Mouse (Mus musculus): Measurements from ENCODE around the gene Lmbrd1.
"Not testable (repeated sequence)": the region's sequence is repeated elsewhere in the genome, so short reads cannot be mapped to it uniquely, and the experiment has no call there.

The Lmbrd1 gene

DNA sequence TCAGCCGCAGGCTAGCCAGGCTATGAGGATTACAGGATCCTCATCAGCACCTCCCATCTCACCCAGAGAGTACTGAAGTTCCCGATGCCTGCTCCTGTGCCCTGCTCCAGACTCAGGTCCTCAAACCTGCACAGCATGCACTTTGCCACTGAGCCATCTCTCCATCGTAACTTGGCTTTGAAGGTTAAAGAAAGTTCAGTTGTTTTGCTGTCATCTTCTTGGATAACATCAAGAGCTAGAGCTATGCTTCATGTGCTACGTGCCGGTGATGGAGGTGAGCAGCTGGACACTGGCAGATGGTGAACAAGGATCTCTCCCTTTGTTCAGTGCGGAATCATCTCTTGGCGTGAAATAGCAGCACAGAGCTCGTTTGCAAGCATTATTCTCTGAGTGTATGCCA, 80.1 kb downstream of the Lmbrd1 start:
- no peaks in the 10 kb centered on the region for H3K27me3 ChIP-seq (ENCODE audit: control insufficient read depth, insufficient read depth, low read length, poor library complexity, severe bottlenecking)

DNA sequence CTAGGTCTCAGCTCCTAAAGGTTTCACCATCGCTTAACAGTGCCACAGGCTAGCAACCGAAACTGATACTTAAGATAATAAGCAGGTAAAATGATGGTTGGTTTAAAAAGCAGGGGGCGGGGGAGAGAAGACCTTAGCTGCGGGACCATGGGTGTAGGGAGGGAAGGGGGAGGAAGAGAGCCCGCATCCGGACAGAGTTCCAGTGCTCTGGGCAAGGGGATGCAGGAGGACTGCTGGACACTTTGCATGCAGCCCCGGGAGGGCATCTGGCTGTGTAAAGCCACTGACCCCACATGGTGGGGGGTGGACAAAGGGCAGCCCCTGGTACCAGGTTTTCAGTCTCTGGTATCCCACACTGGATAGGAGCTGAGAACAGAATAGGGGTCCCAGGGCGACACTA, 88.0 kb downstream of the Lmbrd1 start:
- no peak for DNase-seq (ENCODE audit: low read depth, low spot score)
- H3K36me3 ChIP-seq (ENCODE audit: control insufficient read depth, insufficient read depth, low read length, poor library complexity, severe bottlenecking), result peaks cover 15% of the 10 kb centered on the region
- H3K27me3 ChIP-seq (ENCODE audit: control insufficient read depth, insufficient read depth, low read length, poor library complexity, severe bottlenecking), result no peaks in the 10 kb centered on the region

More for the DNA sequence above, 80.1 kb downstream of the Lmbrd1 start:
- H3K36me3 ChIP-seq (ENCODE audit: control insufficient read depth, insufficient read depth, low read length, poor library complexity, severe bottlenecking), result peaks cover 18% of the 10 kb centered on the region
- DNase-seq (ENCODE audit: low read depth, low spot score), result no peak

DNA sequence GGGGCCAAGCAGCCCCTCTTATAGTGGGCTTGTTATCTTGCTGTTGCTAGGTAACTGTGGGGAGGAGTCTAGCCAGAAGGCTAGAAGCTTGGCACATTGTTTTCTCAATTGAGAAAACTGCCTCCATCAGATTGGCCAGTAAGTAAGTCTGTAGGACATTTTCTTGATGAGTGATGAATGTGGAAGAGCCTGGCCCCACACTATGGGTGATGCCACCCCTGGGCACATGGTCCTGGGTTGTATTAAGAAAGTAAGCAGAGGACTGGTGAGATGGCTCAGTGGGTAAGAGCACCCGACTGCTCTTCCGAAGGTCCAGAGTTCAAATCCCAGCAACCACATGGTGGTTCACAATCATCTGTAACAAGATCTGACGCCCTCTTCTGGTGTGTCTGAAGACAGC, 88.8 kb downstream of the Lmbrd1 start:
- peaks cover 15% of the 10 kb centered on the region for H3K36me3 ChIP-seq (ENCODE audit: control insufficient read depth, insufficient read depth, low read length, poor library complexity, severe bottlenecking)
- not testable (repeated sequence) for H3K27me3 ChIP-seq (ENCODE audit: control insufficient read depth, insufficient read depth, low read length, poor library complexity, severe bottlenecking); DNase-seq (ENCODE audit: low read depth, low spot score)

DNA sequence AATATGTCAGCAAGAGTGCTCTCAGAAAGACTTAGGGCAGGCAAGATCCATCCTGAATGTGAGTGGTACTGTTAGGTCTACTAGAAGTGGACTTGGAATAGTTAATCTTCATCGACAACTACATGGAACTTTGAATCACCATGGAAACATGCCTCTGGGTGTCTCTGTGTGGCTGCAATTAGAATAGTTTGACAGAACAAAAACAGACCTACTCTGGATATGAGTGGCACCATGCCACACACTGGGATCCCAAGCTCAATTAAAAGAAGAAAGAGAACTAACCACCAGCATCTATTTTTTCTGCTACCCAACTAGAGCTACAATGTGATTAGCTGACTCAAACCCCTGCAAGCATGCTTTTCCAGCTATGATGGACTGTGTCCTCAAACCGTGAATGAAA, 95.2 kb downstream of the Lmbrd1 start:
- no peak for DNase-seq (ENCODE audit: low read depth, low spot score)
- Histone ChIP-seq H3K27me3 (ENCODE audit: control insufficient read depth, insufficient read depth, low read length, poor library complexity, severe bottlenecking) (no peaks in the 10 kb centered on the region), H3K36me3 (ENCODE audit: control insufficient read depth, insufficient read depth, low read length, poor library complexity, severe bottlenecking) (peaks cover 2% of the 10 kb centered on the region; the same call in 1 of the 2 replicates)

DNA sequence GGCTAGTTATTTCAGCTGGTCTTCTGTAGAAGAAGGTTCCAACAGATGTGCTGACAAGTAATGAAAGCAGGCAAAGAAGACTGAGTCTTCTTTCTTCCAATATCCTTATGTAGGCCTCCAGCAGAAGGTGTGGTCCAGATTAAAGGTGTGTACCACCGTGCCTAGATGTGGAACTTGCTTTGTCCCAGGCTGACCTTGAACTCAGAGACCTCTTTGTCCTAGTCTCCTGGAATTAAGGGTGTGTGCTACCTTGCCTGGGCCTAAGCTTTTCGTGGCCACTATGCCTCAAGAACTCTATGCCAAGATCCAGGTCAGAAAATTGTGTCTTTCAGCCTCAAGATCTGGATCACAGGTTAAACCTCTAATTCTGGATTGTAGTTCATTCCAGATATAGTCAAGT, 98.1 kb downstream of the Lmbrd1 start:
- Histone ChIP-seq H3K36me3 (ENCODE audit: control insufficient read depth, insufficient read depth, low read length, poor library complexity, severe bottlenecking) (peaks cover 2% of the 10 kb centered on the region; the same call in 1 of the 2 replicates), H3K27me3 (ENCODE audit: control insufficient read depth, insufficient read depth, low read length, poor library complexity, severe bottlenecking) (no peaks in the 10 kb centered on the region)
- DNase-seq (ENCODE audit: low read depth, low spot score), result no peak

DNA sequence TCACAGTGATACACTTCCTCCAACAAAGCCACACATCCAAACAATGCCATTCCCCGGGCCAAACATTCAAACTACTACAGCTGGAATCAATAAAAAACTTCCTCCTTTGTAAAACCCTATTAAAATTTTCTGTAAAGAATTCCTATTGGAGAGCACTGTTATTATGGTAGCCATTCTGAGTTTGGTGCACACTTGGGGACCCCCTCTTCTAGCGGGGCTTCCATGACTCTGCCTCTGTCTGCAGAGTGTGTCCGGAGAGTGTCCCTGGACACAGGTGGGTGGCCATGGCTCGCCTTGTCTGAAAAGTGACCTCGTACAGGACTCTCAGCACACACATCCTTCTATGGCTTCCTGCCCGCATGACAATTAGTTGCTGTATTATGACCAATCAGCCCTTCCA, 114.7 kb downstream of the Lmbrd1 start:
- no peaks in the 10 kb centered on the region for H3K27me3 ChIP-seq (ENCODE audit: control insufficient read depth, insufficient read depth, low read length, poor library complexity, severe bottlenecking)
- no peak for DNase-seq (ENCODE audit: low read depth, low spot score)
- H3K36me3 ChIP-seq (ENCODE audit: control insufficient read depth, insufficient read depth, low read length, poor library complexity, severe bottlenecking), result no peaks in the 10 kb centered on the region

DNA sequence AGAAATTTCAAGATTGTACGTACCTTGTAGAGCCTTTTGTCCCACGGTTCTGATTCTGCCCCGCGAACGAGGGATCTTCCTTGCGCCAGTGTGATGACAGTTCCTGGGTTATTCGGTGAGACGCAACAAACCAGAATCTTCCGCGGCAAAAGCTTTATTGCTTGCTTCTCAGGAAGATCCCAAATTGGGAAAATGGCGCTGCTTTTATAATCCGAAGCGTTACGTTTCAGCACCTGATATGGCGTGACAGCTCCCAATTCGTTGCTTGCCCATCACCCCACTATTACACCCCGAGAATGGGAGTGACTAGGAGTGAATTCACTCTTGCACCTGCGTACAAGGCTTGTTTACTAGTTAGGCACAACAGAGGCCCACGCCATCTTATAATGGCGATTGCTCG, 129.5 kb downstream of the Lmbrd1 start:
- DNase-seq (ENCODE audit: low read depth, low spot score); H3K27me3 ChIP-seq (ENCODE audit: control insufficient read depth, insufficient read depth, low read length, poor library complexity, severe bottlenecking); H3K36me3 ChIP-seq (ENCODE audit: control insufficient read depth, insufficient read depth, low read length, poor library complexity, severe bottlenecking): not testable (repeated sequence)

Data from splenic B cell, adult 2 months (primary cell).